Mouse (Mus musculus): ENCODE measurements at regions not wholly inside any gene's neighbourhood (a gene's known extent, or its start where the extent isn't known, plus 50 kb on each side); places are given as distances from the start of the nearest gene placed in this dataset.

- DNase-seq = no peak
Observed at GRCm38 (mm10) chr14:47857731-47858556, 209.7 kb downstream of the Ktn1 start.

GRCm38 (mm10) chr14:47862556-47862955 lies 214.3 kb downstream of the Ktn1 start:
- no peak for DNase-seq

- no peak for DNase-seq
Observed at GRCm38 (mm10) chr14:47863067-47863466, 214.8 kb downstream of the Ktn1 start.

GRCm38 (mm10) chr14:47863701-47864100 lies 215.5 kb downstream of the Ktn1 start:
- DNase-seq = no peak

GRCm38 (mm10) chr14:47867017-47867416 lies 218.8 kb downstream of the Ktn1 start:
- DNase-seq = no peak

GRCm38 (mm10) chr14:47868258-47868780 lies 220.1 kb downstream of the Ktn1 start:
- no peak for DNase-seq

GRCm38 (mm10) chr14:47876585-47876984 lies 228.3 kb downstream of the Ktn1 start:
- no peak for DNase-seq

- no peak for DNase-seq
Observed at GRCm38 (mm10) chr14:47877167-47877566, 228.9 kb downstream of the Ktn1 start.

GRCm38 (mm10) chr14:47877771-47878443 lies 229.7 kb downstream of the Ktn1 start:
- no peak for DNase-seq

- DNase-seq = no peak
Observed at GRCm38 (mm10) chr14:47885326-47885725, 235.3 kb upstream of the Peli2 start.

GRCm38 (mm10) chr14:47890251-47891198 lies 230.1 kb upstream of the Peli2 start:
- no peak for DNase-seq

- no peak for DNase-seq
Observed at GRCm38 (mm10) chr14:47896581-47896980, 224.0 kb upstream of the Peli2 start.

GRCm38 (mm10) chr14:47897907-47898530 lies 222.6 kb upstream of the Peli2 start:
- peak; percentile 8 for DNase-seq

- DNase-seq = no peak
Observed at GRCm38 (mm10) chr14:47898605-47899004, 222.0 kb upstream of the Peli2 start.

GRCm38 (mm10) chr14:47905334-47905733 lies 215.3 kb upstream of the Peli2 start:
- no peak for DNase-seq

GRCm38 (mm10) chr14:47909129-47909528 lies 211.5 kb upstream of the Peli2 start:
- no peak for DNase-seq

GRCm38 (mm10) chr14:47910741-47911295 lies 209.8 kb upstream of the Peli2 start:
- no peak for DNase-seq

GRCm38 (mm10) chr14:47911546-47912545 lies 208.8 kb upstream of the Peli2 start:
- no peak for DNase-seq

- DNase-seq = no peak
Observed at GRCm38 (mm10) chr14:47915621-47916020, 205.0 kb upstream of the Peli2 start.
